Mouse (Mus musculus) embryonic facial prominence, embryonic 11.5 days (tissue): ENCODE measurements around the gene Ofd1. TPM values are rescaled to one million over a fixed set of nuclear protein-coding genes. Genes with fewer than 3 reads are reported as not detected.

Source experiments
- ATAC-seq: fragments of 200-750 bp; cut with Nextera tagmentation; replicated peaks from 2 replicates; pipeline ENCODE4 v1.8.0; 2017; ENCODE audit warnings: low read depth; ENCODE audit not compliant: insufficient number of reproducible peaks, low FRiP score, low TSS enrichment
- DNase-seq: peaks from one replicate; pipeline ENCODE4 v3.0.0-alpha.2; 2015; ENCODE audit warnings: low spot score
- H3K27ac ChIP-seq: fragments of 300-500 bp; sonication (generic); replicated peaks from 2 replicates; pipeline ENCODE4 v1.5.1; 2014; ENCODE audit warnings: mild to moderate bottlenecking, low read depth, low read length, control low read depth
- H3K27me3 ChIP-seq: fragments of 300-500 bp; sonication (generic); 2 replicates; pipeline ENCODE4 v1.6.1; 2014; ENCODE audit warnings: mild to moderate bottlenecking, low read length, moderate library complexity, mixed read lengths; ENCODE audit not compliant: control insufficient read depth, insufficient read depth
- H3K36me3 ChIP-seq: fragments of 300-500 bp; sonication (generic); replicated peaks from 2 replicates; pipeline ENCODE4 v1.6.1; 2014; ENCODE audit warnings: low read depth, mild to moderate bottlenecking, low read length, moderate library complexity, mixed read lengths; ENCODE audit not compliant: control insufficient read depth, insufficient read depth
- H3K4me1 ChIP-seq: fragments of 300-500 bp; sonication (generic); 2 replicates; pipeline ENCODE4 v1.6.1; 2014; ENCODE audit warnings: low read length, mixed read lengths; ENCODE audit not compliant: control insufficient read depth, insufficient read depth
- H3K4me2 ChIP-seq: fragments of 300-500 bp; sonication (generic); 2 replicates; pipeline ENCODE4 v1.6.1; 2014; ENCODE audit warnings: low read depth, mild to moderate bottlenecking, control low read depth, low read length, moderate library complexity
- H3K4me3 ChIP-seq: fragments of 300-500 bp; sonication (generic); 2 replicates; pipeline ENCODE4 v1.5.1; 2014; ENCODE audit warnings: low read depth, low read length, control low read depth
- H3K9ac ChIP-seq: fragments of 300-500 bp; sonication (generic); replicated peaks from 2 replicates; pipeline ENCODE4 v1.6.1; 2014; ENCODE audit warnings: mild to moderate bottlenecking, control low read depth, low read length
- H3K9me3 ChIP-seq: fragments of 300-500 bp; sonication (generic); replicated peaks from 2 replicates; pipeline ENCODE4 v1.6.1; 2016; ENCODE audit warnings: mild to moderate bottlenecking, low read length, inconsistent platforms, mixed read lengths; ENCODE audit not compliant: control insufficient read depth
- WGBS: fragments of 180-500 bp; shearing (Covaris S2); extraction: QIAGEN DNeasy Blood & Tissue Kit; methylation state at CpG from one replicate; pipeline ENCODE4 v1.1.7; 2014; 5-methylcytosine and 5-hydroxymethylcytosine counted together
- polyA plus RNA-seq: library from polyadenylated mRNA; unstranded; fragments of >200 nt; fragmentation: Nextera tagmentation; extraction: Ambion mirVana; gene quantifications from 2 replicates; pipeline ENCODE4 v1.2.1, GENCODE M21; 2014

Ofd1 gene
- polyA plus RNA-seq, 1 experiment from 2014 or later: 9.8 TPM

DNA sequence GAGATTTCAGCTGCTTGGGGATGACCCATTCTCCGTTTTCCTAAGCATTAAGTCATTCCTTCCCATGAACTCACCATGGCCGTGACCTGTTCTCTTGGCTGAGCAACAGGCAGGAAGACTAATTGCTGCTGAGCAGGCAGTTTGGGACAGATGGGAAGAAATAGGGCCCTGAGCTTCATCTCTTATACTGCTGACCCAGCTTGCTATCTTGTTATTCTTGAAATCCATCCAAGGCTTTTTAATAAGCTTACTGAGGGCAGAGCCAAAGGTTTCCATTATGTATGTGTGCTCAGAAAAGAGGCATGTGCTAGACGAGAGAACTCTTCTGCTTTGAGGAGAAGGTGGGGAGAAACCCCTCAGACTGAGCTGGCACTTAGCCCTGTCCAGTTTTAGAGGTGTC is 55.6 kb downstream of the Ofd1 start:
- no peak for ATAC-seq
- Histone ChIP-seq H3K27me3 (no peaks in the 10 kb centered on the region), H3K4me3 (no peak overlapping the region), H3K4me2 (no peak overlapping the region), H3K9me3 (no peaks in the 10 kb centered on the region), H3K36me3 (no peaks in the 10 kb centered on the region), H3K4me1 (no peaks in the 10 kb centered on the region), H3K27ac (no peak overlapping the region), H3K9ac (no peak overlapping the region)
- WGBS: 65% methylated on average over 3 of the region's 3 CpGs
- no peak for DNase-seq

DNA sequence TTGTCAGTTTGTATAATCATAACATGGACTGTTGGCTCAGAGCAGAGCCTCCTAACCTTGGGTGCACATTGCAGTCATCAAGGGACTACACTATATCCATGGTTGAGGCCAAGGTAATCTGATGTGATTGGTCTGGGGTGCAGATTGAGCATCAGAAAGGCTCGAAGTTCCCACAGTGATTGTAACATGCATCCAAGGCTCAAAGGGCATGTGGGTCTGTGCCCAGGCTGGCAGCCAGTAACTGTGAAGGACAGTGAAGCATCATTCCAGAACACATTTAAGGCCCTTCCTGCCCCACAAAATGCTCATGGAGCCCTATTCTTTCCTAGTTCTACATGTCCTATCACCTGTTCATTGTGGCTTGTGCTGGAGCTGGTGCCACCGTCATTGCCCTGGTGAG is 56.9 kb downstream of the Ofd1 start:
- H3K4me3 ChIP-seq: no peak overlapping the region
- DNase-seq (no peak), ATAC-seq (no peak)
- H3K27ac ChIP-seq: no peak overlapping the region
- no peak overlapping the region for H3K9ac ChIP-seq
- no peak overlapping the region for H3K4me2 ChIP-seq
- no peaks in the 10 kb centered on the region for H3K36me3 ChIP-seq
- H3K9me3 ChIP-seq: no peaks in the 10 kb centered on the region
- H3K27me3 ChIP-seq: no peaks in the 10 kb centered on the region
- no peaks in the 10 kb centered on the region for H3K4me1 ChIP-seq
- 86% methylated on average over 2 of the region's 2 CpGs for WGBS

DNA sequence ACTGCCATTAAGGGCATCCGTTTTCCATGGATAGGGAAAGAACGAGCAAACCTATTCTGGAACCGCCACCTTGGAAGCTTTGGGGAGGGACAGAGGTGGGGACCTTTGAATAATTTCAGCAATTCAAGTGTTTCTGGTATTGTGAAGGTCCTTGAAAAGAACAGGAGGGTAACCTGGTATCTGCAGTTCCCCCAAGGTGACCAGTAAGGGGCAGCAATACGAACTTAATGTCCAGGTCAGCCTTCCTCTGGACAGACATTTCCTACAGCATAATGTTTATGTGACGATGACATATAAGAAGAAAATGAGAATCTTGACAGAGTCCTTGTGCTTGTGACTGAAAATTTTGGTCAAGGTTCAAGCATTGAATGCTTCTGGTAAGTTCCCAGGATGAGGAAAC is 61.9 kb downstream of the Ofd1 start:
- H3K36me3 ChIP-seq: no peaks in the 10 kb centered on the region
- no peak overlapping the region for H3K27ac ChIP-seq
- no peak overlapping the region for H3K9ac ChIP-seq
- DNase-seq (no peak), ATAC-seq (no peak)
- H3K4me2 ChIP-seq: no peak overlapping the region
- H3K4me1 ChIP-seq: no peaks in the 10 kb centered on the region
- H3K4me3 ChIP-seq: no peak overlapping the region
- H3K9me3 ChIP-seq: no peaks in the 10 kb centered on the region
- WGBS: 81% methylated on average over 5 of the region's 5 CpGs
- H3K27me3 ChIP-seq: no peaks in the 10 kb centered on the region; the same call in 1 of the 2 replicates

DNA sequence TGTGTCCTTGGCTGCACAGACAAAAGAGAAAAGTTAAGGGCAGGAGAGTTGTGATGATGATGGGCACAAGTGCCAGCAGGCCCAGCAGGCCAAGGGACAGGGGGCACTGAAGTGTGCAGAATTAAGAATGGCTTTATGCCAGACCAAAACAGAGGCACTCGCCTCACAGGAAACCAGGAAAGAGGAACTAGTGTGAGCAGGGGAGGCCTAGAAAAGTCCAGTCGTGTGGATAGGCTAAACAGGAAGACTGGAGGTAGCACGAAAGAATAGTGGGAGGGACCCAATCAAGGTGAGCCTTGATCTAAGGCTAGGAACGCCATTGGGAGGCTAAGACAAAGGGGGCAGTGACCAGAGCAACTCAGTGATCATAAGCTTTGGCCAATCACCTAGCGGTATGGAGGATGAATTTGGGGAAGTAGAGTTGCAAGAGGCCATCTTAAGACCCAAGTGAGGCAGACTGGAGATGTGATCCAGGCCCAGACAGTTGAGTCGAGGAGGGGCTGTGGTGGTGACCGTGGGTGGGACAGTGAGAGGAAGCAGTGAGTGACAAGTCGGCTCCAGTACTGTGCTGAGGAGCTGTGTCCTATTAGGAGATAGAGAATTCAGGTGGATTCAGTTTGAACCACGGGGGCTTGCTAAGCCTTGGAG is 63.7 kb downstream of the Ofd1 start:
- no peaks in the 10 kb centered on the region; the same call in 1 of the 2 replicates for H3K27me3 ChIP-seq
- no peak overlapping the region for H3K9ac ChIP-seq
- no peak for DNase-seq
- WGBS: 86% methylated on average over 9 of the region's 9 CpGs
- no peaks in the 10 kb centered on the region for H3K36me3 ChIP-seq
- H3K4me3 ChIP-seq: no peak overlapping the region
- no peak for ATAC-seq
- no peak overlapping the region for H3K27ac ChIP-seq
- H3K9me3 ChIP-seq: no peaks in the 10 kb centered on the region
- no peak overlapping the region for H3K4me2 ChIP-seq
- no peaks in the 10 kb centered on the region for H3K4me1 ChIP-seq

DNA sequence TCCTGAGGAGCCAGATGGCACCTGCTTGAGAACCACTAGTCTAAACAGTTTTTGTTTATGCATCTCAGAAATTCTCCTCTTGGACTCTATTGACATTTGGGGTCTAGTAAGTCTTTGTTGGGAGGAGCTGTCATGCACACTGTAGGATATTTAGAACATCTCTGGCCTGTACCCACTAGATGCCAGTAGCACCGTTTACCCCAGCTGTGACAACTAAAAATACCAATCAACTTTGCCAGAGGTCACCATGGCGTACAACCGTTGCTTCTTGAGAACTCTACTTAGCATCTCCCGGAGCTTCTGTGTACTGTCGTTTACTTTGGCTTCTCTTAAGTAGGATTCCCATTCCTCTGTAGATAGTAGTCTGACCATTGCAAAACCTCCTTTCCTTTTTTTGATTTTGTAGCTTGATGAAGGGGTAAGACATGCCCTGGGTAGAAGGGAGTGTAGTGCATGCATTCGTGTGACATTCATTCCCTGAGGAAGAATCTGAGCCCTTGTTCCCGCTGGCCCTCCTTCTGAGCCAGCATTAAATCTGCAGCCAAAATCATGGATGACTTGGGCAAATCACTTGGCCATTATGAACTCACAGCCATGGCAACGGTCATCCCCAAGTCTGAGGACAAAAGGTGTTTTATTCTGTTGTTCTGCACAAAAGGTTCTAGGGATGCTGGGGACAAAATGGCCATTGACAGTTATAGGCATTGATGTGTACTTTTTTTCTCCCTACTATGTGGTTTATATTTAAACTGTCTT is 74.9 kb downstream of the Ofd1 start:
- ATAC-seq: no peak
- no peak overlapping the region for H3K4me2 ChIP-seq
- no peak overlapping the region for H3K4me3 ChIP-seq
- H3K27me3 ChIP-seq: 0 out of 2 replicates have a peak, but pooled peaks cover 2% of the 10 kb centered on the region
- H3K9ac ChIP-seq: no peak overlapping the region
- H3K27ac ChIP-seq: no peak overlapping the region
- no peaks in the 10 kb centered on the region for H3K36me3 ChIP-seq
- 81% methylated on average over 8 of the region's 8 CpGs for WGBS
- H3K9me3 ChIP-seq: no peaks in the 10 kb centered on the region
- DNase-seq: no peak
- H3K4me1 ChIP-seq: no peaks in the 10 kb centered on the region

DNA sequence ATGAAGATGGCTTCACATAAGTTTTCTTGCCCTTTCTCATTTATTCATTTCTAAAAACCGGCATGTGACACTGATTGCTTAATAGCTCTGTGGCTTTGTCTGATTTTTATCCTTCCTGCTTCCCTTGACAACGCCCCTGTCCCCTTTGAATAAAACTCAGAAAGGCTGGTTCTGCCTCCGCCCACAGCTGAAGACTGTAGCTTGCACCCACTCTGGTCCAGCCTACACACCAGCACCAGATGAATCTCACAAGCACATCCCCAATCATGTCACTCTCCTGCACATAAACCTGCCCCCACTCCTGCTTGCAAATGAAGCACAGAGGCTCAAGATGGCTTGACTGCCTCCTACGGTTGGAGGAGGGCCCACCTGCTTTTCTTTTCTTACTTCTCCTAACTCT is 80.0 kb downstream of the Ofd1 start:
- H3K9me3 ChIP-seq: no peaks in the 10 kb centered on the region
- DNase-seq: no peak
- H3K9ac ChIP-seq: no peak overlapping the region
- no peaks in the 10 kb centered on the region for H3K36me3 ChIP-seq
- H3K27me3 ChIP-seq: no peaks in the 10 kb centered on the region
- 91% methylated on average over 4 of the region's 4 CpGs for WGBS
- H3K27ac ChIP-seq: no peak overlapping the region
- H3K4me3 ChIP-seq: no peak overlapping the region
- no peak overlapping the region for H3K4me2 ChIP-seq
- no peaks in the 10 kb centered on the region for H3K4me1 ChIP-seq
- ATAC-seq: no peak

DNA sequence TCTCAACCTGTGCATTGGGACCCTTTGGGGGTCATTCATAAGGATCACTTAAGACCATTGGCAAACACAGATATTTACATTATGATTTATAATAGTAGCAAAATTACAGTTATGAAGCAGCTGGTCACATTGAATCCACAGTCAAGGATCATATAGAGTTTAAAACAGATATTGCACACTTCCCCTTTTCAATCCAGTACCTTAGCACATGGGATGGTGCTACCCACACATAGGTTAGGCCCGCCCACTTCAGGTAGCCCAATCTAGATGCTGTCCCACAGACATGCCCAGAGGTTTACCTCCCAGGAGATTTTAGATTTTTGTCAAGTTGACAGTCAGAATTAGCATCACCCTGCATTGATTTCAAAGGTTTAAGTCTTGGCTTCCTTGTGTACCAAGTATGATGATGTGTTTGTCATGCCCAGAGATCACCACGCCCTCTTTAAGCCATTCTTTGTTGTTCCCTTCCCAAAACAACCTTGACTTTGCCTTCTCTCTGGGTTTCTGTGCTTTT is 80.5 kb downstream of the Ofd1 start:
- Histone ChIP-seq H3K4me3 (no peak overlapping the region), H3K36me3 (no peaks in the 10 kb centered on the region), H3K4me1 (no peaks in the 10 kb centered on the region), H3K4me2 (no peak overlapping the region), H3K9ac (no peak overlapping the region), H3K9me3 (no peaks in the 10 kb centered on the region), H3K27ac (no peak overlapping the region), H3K27me3 (no peaks in the 10 kb centered on the region)
- DNase-seq (no peak), ATAC-seq (no peak)
- 83% methylated on average over 2 of the region's 2 CpGs for WGBS

DNA sequence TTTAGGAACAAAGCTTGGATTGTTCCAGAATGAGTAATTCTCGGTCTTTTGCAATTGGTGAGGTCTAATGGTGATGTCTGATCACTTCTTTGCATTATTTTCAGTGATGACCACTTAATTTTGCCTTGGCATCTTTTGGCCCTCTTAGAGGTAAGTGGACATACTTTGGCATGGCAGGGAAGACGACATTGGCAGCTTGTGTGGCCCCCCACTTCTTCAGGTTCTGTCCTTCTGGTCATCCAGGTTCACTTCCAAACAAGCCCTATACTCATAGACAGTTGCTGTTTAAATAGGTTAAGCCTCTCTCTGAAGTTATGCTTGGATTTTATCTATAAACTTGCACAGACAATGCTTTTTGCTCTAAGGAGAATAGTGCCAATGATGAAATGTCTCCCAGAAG is 81.5 kb downstream of the Ofd1 start:
- DNase-seq: no peak
- Histone ChIP-seq H3K36me3 (no peaks in the 10 kb centered on the region), H3K4me3 (no peak overlapping the region), H3K9ac (no peak overlapping the region), H3K4me2 (no peak overlapping the region), H3K27ac (no peak overlapping the region), H3K27me3 (no peaks in the 10 kb centered on the region), H3K9me3 (no peaks in the 10 kb centered on the region), H3K4me1 (no peaks in the 10 kb centered on the region)
- WGBS: 82% methylated on average over 2 of the region's 2 CpGs
- no peak for ATAC-seq
